Mouse (Mus musculus): ENCODE measurements around the gene Rps6kb1. TPM values are rescaled to one million over a fixed set of nuclear protein-coding genes. Genes with fewer than 3 reads are reported as not detected.

Gene Rps6kb1
- 38.4 and 44.1 TPM in 2 replicates for polyA plus RNA-seq (2015; fragmentation: Nextera tagmentation; extraction: Ambion mirVana)

GRCm38 (mm10) chr11:86544639-86545299, at the start of gene Rps6kb1, which contains the start of gene Tubd1:
Gene Rps6kb1, minus strand, starts transcription at chr11:86544805.
Gene Tubd1, plus strand, starts transcription at chr11:86544991.
- Histone ChIP-seq H3K36me3 (peaks cover 8% of the 10 kb centered on the region), H3K4me1 (replicated peaks) (peaks cover 29% of the 10 kb centered on the region), H3K27ac (peak within 1 kb of the TSS; percentile 85), H3K9me3 (replicated peaks) (no peaks in the 10 kb centered on the region), H3K9ac (peak within 1 kb of the TSS; percentile 93), H3K27me3 (no peaks in the 10 kb centered on the region), H3K4me2 (peak within 1 kb of the TSS; percentile 65), H3K4me3 (peak within 1 kb of the TSS; percentile 84)
- peak; percentile 98 for ATAC-seq (replicated peaks; ENCODE audit: insufficient number of reproducible peaks, insufficient read depth, low FRiP score, low read depth)
- under 1% methylated on average over 43 of the region's 43 CpGs for WGBS

GRCm38 (mm10) chr11:86593443-86593842, 48.8 kb upstream of the Rps6kb1 start:
- Histone ChIP-seq H3K9me3 (replicated peaks) (no peaks in the 10 kb centered on the region), H3K4me3 (no peak overlapping the region), H3K4me2 (no peak overlapping the region), H3K9ac (no peak overlapping the region), H3K36me3 (no peaks in the 10 kb centered on the region), H3K27me3 (no peaks in the 10 kb centered on the region), H3K4me1 (replicated peaks) (peaks cover 17% of the 10 kb centered on the region), H3K27ac (peak overlapping the region; percentile 75)
- 71% methylated on average over 5 of the region's 5 CpGs for WGBS
- no peak for ATAC-seq (replicated peaks; ENCODE audit: insufficient number of reproducible peaks, insufficient read depth, low FRiP score, low read depth)

GRCm38 (mm10) chr11:86592993-86593392, 48.4 kb upstream of the Rps6kb1 start:
- WGBS = 16% methylated on average over 3 of the region's 3 CpGs
- H3K36me3 ChIP-seq = no peaks in the 10 kb centered on the region
- no peaks in the 10 kb centered on the region for H3K9me3 ChIP-seq (replicated peaks)
- H3K9ac ChIP-seq = no peak overlapping the region
- H3K27me3 ChIP-seq = no peaks in the 10 kb centered on the region
- ATAC-seq (replicated peaks; ENCODE audit: insufficient number of reproducible peaks, insufficient read depth, low FRiP score, low read depth) = peak; percentile 74
- H3K4me1 ChIP-seq (replicated peaks) = peaks cover 20% of the 10 kb centered on the region
- H3K4me2 ChIP-seq = no peak overlapping the region
- peak overlapping the region; percentile 75 for H3K27ac ChIP-seq
- H3K4me3 ChIP-seq = no peak overlapping the region

GRCm38 (mm10) chr11:86591931-86592616, 47.5 kb upstream of the Rps6kb1 start:
- Histone ChIP-seq H3K4me2 (no peak overlapping the region), H3K9me3 (replicated peaks) (no peaks in the 10 kb centered on the region), H3K36me3 (no peaks in the 10 kb centered on the region), H3K9ac (no peak overlapping the region), H3K4me1 (replicated peaks) (peaks cover 28% of the 10 kb centered on the region), H3K27ac (peak overlapping the region; percentile 75), H3K4me3 (no peak overlapping the region), H3K27me3 (no peaks in the 10 kb centered on the region)
- 87% methylated on average over 2 of the region's 2 CpGs for WGBS
- no peak for ATAC-seq (replicated peaks; ENCODE audit: insufficient number of reproducible peaks, insufficient read depth, low FRiP score, low read depth)

- Histone ChIP-seq H3K27me3 (no peaks in the 10 kb centered on the region), H3K36me3 (no peaks in the 10 kb centered on the region), H3K4me2 (no peak overlapping the region), H3K27ac (no peak overlapping the region), H3K4me3 (no peak overlapping the region), H3K9ac (no peak overlapping the region), H3K9me3 (replicated peaks) (no peaks in the 10 kb centered on the region), H3K4me1 (replicated peaks) (peaks cover 28% of the 10 kb centered on the region)
- ATAC-seq (replicated peaks; ENCODE audit: insufficient number of reproducible peaks, insufficient read depth, low FRiP score, low read depth) = no peak
- 72% methylated on average over 4 of the region's 4 CpGs for WGBS
Observed at GRCm38 (mm10) chr11:86591301-86591845, 46.8 kb upstream of the Rps6kb1 start.

- no peak for ATAC-seq (replicated peaks; ENCODE audit: insufficient number of reproducible peaks, insufficient read depth, low FRiP score, low read depth)
- Histone ChIP-seq H3K4me2 (no peak overlapping the region), H3K9me3 (replicated peaks) (no peaks in the 10 kb centered on the region), H3K9ac (no peak overlapping the region), H3K27me3 (no peaks in the 10 kb centered on the region), H3K36me3 (no peaks in the 10 kb centered on the region), H3K27ac (no peak overlapping the region), H3K4me1 (replicated peaks) (peaks cover 25% of the 10 kb centered on the region), H3K4me3 (no peak overlapping the region)
- 87% methylated on average over 10 of the region's 10 CpGs for WGBS
Observed at GRCm38 (mm10) chr11:86590579-86590978, 46.0 kb upstream of the Rps6kb1 start.

- H3K36me3 ChIP-seq = no peaks in the 10 kb centered on the region
- WGBS = 87% methylated on average over 4 of the region's 4 CpGs
- no peak for ATAC-seq (replicated peaks; ENCODE audit: insufficient number of reproducible peaks, insufficient read depth, low FRiP score, low read depth)
- no peaks in the 10 kb centered on the region for H3K27me3 ChIP-seq
- no peak overlapping the region for H3K4me3 ChIP-seq
- H3K9me3 ChIP-seq (replicated peaks) = no peaks in the 10 kb centered on the region
- no peak overlapping the region for H3K4me2 ChIP-seq
- H3K27ac ChIP-seq = no peak overlapping the region
- H3K9ac ChIP-seq = no peak overlapping the region
- peaks cover 29% of the 10 kb centered on the region for H3K4me1 ChIP-seq (replicated peaks)
Observed at GRCm38 (mm10) chr11:86590066-86590465, 45.5 kb upstream of the Rps6kb1 start.

- Histone ChIP-seq H3K9ac (no peak overlapping the region), H3K9me3 (replicated peaks) (no peaks in the 10 kb centered on the region), H3K4me2 (no peak overlapping the region), H3K4me1 (replicated peaks) (peaks cover 32% of the 10 kb centered on the region), H3K36me3 (no peaks in the 10 kb centered on the region), H3K4me3 (no peak overlapping the region), H3K27ac (no peak overlapping the region), H3K27me3 (no peaks in the 10 kb centered on the region)
- no peak for ATAC-seq (replicated peaks; ENCODE audit: insufficient number of reproducible peaks, insufficient read depth, low FRiP score, low read depth)
- 86% methylated on average over 4 of the region's 4 CpGs for WGBS
Observed at GRCm38 (mm10) chr11:86588583-86589298, 44.1 kb upstream of the Rps6kb1 start.

GRCm38 (mm10) chr11:86587830-86588229, 43.2 kb upstream of the Rps6kb1 start:
- ATAC-seq (replicated peaks; ENCODE audit: insufficient number of reproducible peaks, insufficient read depth, low FRiP score, low read depth) = no peak
- Histone ChIP-seq H3K4me2 (peak overlapping the region; percentile 73), H3K36me3 (no peaks in the 10 kb centered on the region), H3K27me3 (no peaks in the 10 kb centered on the region), H3K4me1 (replicated peaks) (peaks cover 25% of the 10 kb centered on the region), H3K9ac (peak overlapping the region; percentile 81; the same call in 1 of the 2 replicates), H3K27ac (peak overlapping the region; percentile 93), H3K4me3 (peak overlapping the region; percentile 71; the same call in 1 of the 2 replicates), H3K9me3 (replicated peaks) (no peaks in the 10 kb centered on the region)
- WGBS = 22% methylated on average over 7 of the region's 7 CpGs

GRCm38 (mm10) chr11:86586868-86587792, 42.5 kb upstream of the Rps6kb1 start:
- no peaks in the 10 kb centered on the region for H3K9me3 ChIP-seq (replicated peaks)
- H3K27ac ChIP-seq = peak overlapping the region; percentile 93
- no peaks in the 10 kb centered on the region for H3K27me3 ChIP-seq
- 2% methylated on average over 15 of the region's 15 CpGs for WGBS
- H3K4me3 ChIP-seq = peak overlapping the region; percentile 71
- H3K4me1 ChIP-seq (replicated peaks) = peaks cover 25% of the 10 kb centered on the region
- H3K4me2 ChIP-seq = peak overlapping the region; percentile 73
- no peaks in the 10 kb centered on the region for H3K36me3 ChIP-seq
- peak overlapping the region; percentile 81 for H3K9ac ChIP-seq
- ATAC-seq (replicated peaks; ENCODE audit: insufficient number of reproducible peaks, insufficient read depth, low FRiP score, low read depth) = peak; percentile 90
